Mouse (Mus musculus) adipose tissue, adult 10 weeks (tissue): ENCODE data around the gene Gm28053. TPM values are rescaled to one million over a fixed set of nuclear protein-coding genes. Genes with fewer than 3 reads are reported as not detected.

Experiments
- polyA plus RNA-seq: library from polyadenylated mRNA; stranded (reverse); fragments of 350-450 nt; fragmentation: Illumina TruSeq; extraction: RNeasy Lipid Tissue Mini Kit (QIAGEN cat#74804); gene quantifications from one replicate; pipeline ENCODE4 v1.2.3, GENCODE M21; 2014; ENCODE audit warnings: low read depth, low replicate concordance

Gene Gm28053
- 1.7 TPM for polyA plus RNA-seq

GRCm38 (mm10) chr6:48718455-48718854, at the start of gene Gm28053, which contains the start of gene Gimap7:
Gene Gm28053 (plus strand): TSS chr6:48718607.
Gene Gimap7 (plus strand): TSS chr6:48718621.

DNA sequence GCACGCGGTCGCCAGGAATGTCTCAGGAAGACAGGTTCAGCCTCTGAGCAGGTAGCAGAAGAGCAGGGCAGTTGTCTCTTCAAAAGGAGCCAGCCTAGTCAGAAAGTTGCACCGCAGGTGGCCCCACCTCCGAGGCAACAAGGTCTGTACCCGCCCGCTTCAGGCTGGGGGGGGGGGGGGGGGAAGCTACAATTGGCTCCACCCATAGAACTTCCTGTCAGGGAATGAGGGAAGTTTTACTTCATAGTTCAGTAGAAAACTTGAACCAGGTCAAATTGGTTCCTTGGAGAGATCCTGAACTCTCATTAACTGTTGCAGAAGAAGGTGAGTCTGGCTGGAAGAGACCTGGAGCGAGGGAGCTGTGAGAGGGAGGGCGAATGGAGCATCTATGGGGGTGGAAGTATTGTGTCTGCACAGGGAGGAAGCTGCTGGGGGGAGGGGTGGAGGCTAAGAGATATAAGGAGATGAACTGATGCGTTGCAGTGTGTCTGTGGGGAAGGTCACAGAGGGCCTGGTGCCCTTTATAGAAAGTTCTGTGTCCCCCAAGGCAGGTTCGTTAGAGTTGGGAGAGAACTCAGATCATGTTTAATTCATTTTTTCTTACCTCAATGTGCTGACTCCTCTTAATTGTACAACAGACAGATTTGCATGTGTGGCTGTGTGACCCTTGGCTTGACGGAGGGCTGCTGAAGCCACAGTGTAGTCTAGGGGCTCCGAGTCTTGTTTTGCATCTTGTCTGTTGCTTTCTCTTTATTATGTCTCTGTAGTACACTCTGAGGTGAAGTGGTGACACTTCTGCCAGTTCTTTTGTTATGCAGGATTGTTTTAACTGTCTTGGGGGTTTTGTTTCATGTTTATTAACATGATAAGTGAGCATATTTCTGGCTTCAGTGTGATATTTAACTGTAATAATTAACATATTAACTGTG, 42.2 kb upstream of the Gm28053 start, which contains the start of gene Gimap9:
Gene Gimap9 (plus strand): TSS at position 199 of the 929 bp plus-strand sequence.

GRCm38 (mm10) chr6:48684319-48684718, 34.1 kb upstream of the Gm28053 start, which contains the start of gene Gimap4:
Gene Gimap4 (plus strand): TSS chr6:48684549.

GRCm38 (mm10) chr6:48738961-48739779, 20.8 kb downstream of the Gm28053 start, which contains the start of gene Gimap1:
Gene Gimap1 (plus strand): TSS chr6:48739054.

DNA sequence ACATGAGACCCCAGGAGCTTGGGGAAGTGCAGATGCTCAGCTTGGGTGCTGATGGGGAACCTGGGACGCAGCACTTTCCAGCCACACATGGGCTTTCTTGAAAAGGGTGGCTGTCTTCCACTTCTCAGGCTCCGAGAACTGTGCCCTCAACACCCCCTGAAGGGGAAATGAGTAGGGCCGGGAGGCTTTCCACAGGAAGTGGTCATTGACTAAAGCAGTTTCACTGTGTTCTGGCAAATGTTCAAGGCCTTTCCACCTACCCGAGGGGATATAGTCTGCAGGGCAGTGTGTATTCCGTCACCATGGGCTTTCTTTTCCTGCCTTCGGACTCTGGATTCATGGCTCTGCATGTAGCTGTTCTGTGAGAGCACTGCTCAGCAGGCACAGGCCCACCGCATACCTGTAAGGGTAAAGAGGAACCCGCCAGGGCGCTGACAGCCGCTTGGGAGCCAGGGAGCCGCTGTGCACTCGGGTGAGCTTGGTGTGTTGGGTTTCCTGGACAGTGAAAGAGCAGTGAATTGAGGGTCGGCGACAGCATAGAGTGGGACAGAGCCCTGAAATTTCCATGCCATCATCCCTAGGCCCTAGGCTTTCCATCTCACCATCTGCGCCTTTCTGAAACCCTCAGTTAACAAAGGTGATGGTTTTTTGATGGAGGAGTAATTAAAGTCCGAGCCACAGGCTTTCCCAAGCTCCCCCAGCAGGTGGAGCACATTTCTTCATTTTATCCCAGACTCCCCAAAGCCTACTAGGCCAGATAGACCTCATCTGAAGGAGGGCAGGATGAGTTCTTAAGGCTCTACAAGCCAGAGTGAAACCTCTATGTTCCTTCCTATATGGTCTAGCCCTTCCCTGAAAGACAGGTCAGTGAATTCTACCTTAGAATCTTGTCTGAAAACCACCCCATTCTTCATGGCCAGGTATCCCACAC, 27.8 kb downstream of the Gm28053 start, which contains the start of gene Gimap5:
Gene Gimap5 (plus strand): TSS at position 239 of the 931 bp plus-strand sequence.

DNA sequence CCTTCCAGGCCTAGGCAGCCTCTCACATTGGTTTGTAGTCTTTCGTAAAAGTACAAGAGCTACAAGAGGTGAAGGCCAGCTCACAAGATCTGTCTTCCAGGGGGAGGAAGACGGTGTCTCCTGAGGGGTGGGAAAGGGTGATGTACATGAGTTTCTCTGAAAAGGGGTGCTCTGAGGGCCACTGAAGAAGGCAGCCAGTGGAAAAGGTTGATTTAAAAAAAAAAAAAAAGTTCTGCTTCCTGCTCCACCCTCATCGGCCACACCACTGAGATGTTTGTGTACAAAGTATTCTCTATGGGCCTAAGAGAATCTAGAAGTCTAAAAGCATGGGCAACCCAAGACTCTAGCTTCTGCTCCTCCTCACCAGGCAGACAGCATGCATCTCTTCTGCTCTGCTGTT, 52.3 kb downstream of the Gm28053 start, which contains the start of gene Gimap3:
Gene Gimap3 (minus strand): TSS at position 156 of the 400 bp plus-strand sequence.

Other genes starting within 250 kb of the Gm28053 start
- 68.8 TPM for gene Atp6v0e2, start 181.0 kb upstream of the Gm28053 start, polyA plus RNA-seq
- gene Lrrc61, start 163.8 kb upstream of the Gm28053 start, polyA plus RNA-seq: 37.3 TPM
- 317 TPM for gene Rarres2, start 145.8 kb upstream of the Gm28053 start, polyA plus RNA-seq
- not detected for gene Gm45021, start 129.0 kb upstream of the Gm28053 start, polyA plus RNA-seq
- gene Repin1, start 124.7 kb upstream of the Gm28053 start, polyA plus RNA-seq: 31.7 TPM
- not detected for gene Gm44965, start 124.7 kb upstream of the Gm28053 start, polyA plus RNA-seq
- gene Zfp775, start 116.5 kb upstream of the Gm28053 start, polyA plus RNA-seq: 5.2 TPM
- gene AI854703, start 91.8 kb upstream of the Gm28053 start, polyA plus RNA-seq: 0.65 TPM
- gene Gimap8, start 71.4 kb upstream of the Gm28053 start, polyA plus RNA-seq: 8.7 TPM
- gene Gimap9, start 42.5 kb upstream of the Gm28053 start, polyA plus RNA-seq: 6.5 TPM
- gene Gimap4, start 34.1 kb upstream of the Gm28053 start, polyA plus RNA-seq: 19.0 TPM
- 22.4 TPM for gene Gimap6, start 10.4 kb upstream of the Gm28053 start, polyA plus RNA-seq
- 0.68 TPM for gene Gimap7, start within 50 bp of the Gm28053 start, polyA plus RNA-seq
- 5.4 TPM for gene Gimap1, start 20.4 kb downstream of the Gm28053 start, polyA plus RNA-seq
- gene Gimap5, start 27.6 kb downstream of the Gm28053 start, polyA plus RNA-seq: 4.5 TPM
- gene Gimap3, start 52.2 kb downstream of the Gm28053 start, polyA plus RNA-seq: 5.8 TPM
- gene Tmem176a, start 122.3 kb downstream of the Gm28053 start, polyA plus RNA-seq: 249 TPM
- gene Tmem176b, start 122.9 kb downstream of the Gm28053 start, polyA plus RNA-seq: 309 TPM
- gene Aoc1, start 154.3 kb downstream of the Gm28053 start, polyA plus RNA-seq: 1.5 TPM
- not detected for gene 1600015I10Rik, start 211.3 kb downstream of the Gm28053 start, polyA plus RNA-seq